Mouse (Mus musculus) heart, embryonic 10.5 days (tissue): ENCODE results near the gene Kcnd2. TPM values are rescaled to one million over a fixed set of nuclear protein-coding genes. Genes with fewer than 3 reads are reported as not detected.

ENCODE experiments used
- DNase-seq: peaks from one replicate; pipeline ENCODE4 v3.0.0-alpha.2; 2017; ENCODE audit warnings: low spot score
- H3K27ac ChIP-seq: fragments of 300-500 bp; sonication (generic); 2 replicates; pipeline ENCODE4 v1.5.1; 2016; ENCODE audit warnings: mild to moderate bottlenecking
- H3K27me3 ChIP-seq: fragments of 300-500 bp; sonication (generic); 2 replicates; pipeline ENCODE4 v1.6.1; 2016; ENCODE audit warnings: mild to moderate bottlenecking; ENCODE audit not compliant: poor library complexity, insufficient read depth, severe bottlenecking
- H3K36me3 ChIP-seq: fragments of 300-500 bp; sonication (generic); 2 replicates; pipeline ENCODE4 v1.6.1; 2016; ENCODE audit warnings: mild to moderate bottlenecking, moderate library complexity
- H3K4me1 ChIP-seq: fragments of 300-500 bp; sonication (generic); 2 replicates; pipeline ENCODE4 v1.6.1; 2016; ENCODE audit warnings: mild to moderate bottlenecking
- H3K4me3 ChIP-seq: fragments of 300-500 bp; sonication (generic); 2 replicates; pipeline ENCODE4 v1.5.1; 2016; ENCODE audit warnings: mild to moderate bottlenecking, moderate library complexity
- H3K9me3 ChIP-seq: fragments of 300-500 bp; sonication (generic); 2 replicates; pipeline ENCODE4 v1.6.1; 2016; ENCODE audit warnings: mild to moderate bottlenecking, moderate library complexity
- WGBS: fragments of 180-500 bp; shearing (Covaris S2); methylation state at CpG from one replicate; pipeline ENCODE4 v1.1.7; 2016; 5-methylcytosine and 5-hydroxymethylcytosine counted together
- polyA plus RNA-seq: library from polyadenylated mRNA; unstranded; fragments of >200 nt; fragmentation: Nextera tagmentation; extraction: Ambion mirVana; gene quantifications from 2 replicates; pipeline ENCODE4 v1.2.1, GENCODE M21; 2016

Gene Kcnd2
- polyA plus RNA-seq, 1 experiment from 2014 or later = 0.62 TPM

- Histone ChIP-seq H3K27me3 (no peaks in the 10 kb centered on the region), H3K4me3 (no peak overlapping the region), H3K9me3 (no peaks in the 10 kb centered on the region), H3K36me3 (no peaks in the 10 kb centered on the region), H3K4me1 (no peaks in the 10 kb centered on the region), H3K27ac (no peak overlapping the region)
- DNase-seq = no peak
- 85% methylated on average over 4 of the region's 4 CpGs for WGBS
These were observed 414.7 kb downstream of the Kcnd2 start for GRCm38 (mm10) chr6:21629989-21630388.

GRCm38 (mm10) chr6:21655681-21656080 lies 440.4 kb downstream of the Kcnd2 start:
- DNase-seq = no peak
- Histone ChIP-seq H3K9me3 (no peaks in the 10 kb centered on the region), H3K27ac (no peak overlapping the region), H3K4me3 (no peak overlapping the region), H3K4me1 (no peaks in the 10 kb centered on the region), H3K27me3 (no peaks in the 10 kb centered on the region), H3K36me3 (no peaks in the 10 kb centered on the region)

GRCm38 (mm10) chr6:21664135-21664534 lies 448.8 kb downstream of the Kcnd2 start:
- Histone ChIP-seq H3K36me3 (no peaks in the 10 kb centered on the region), H3K27ac (no peak overlapping the region), H3K4me1 (no peaks in the 10 kb centered on the region), H3K9me3 (no peaks in the 10 kb centered on the region), H3K4me3 (no peak overlapping the region), H3K27me3 (no peaks in the 10 kb centered on the region)
- 79% methylated on average over 6 of the region's 6 CpGs for WGBS
- no peak for DNase-seq

- DNase-seq = no peak
- no peaks in the 10 kb centered on the region for H3K4me1 ChIP-seq
- no peak overlapping the region for H3K4me3 ChIP-seq
- no peaks in the 10 kb centered on the region for H3K9me3 ChIP-seq
- H3K27ac ChIP-seq = no peak overlapping the region
- H3K27me3 ChIP-seq = no peaks in the 10 kb centered on the region
- 86% methylated on average over 4 of the region's 4 CpGs for WGBS
- no peaks in the 10 kb centered on the region for H3K36me3 ChIP-seq
These were observed 449.3 kb downstream of the Kcnd2 start for GRCm38 (mm10) chr6:21664638-21665037.

GRCm38 (mm10) chr6:21684252-21684651 lies 468.9 kb downstream of the Kcnd2 start:
- Histone ChIP-seq H3K27ac (no peak overlapping the region), H3K9me3 (no peaks in the 10 kb centered on the region), H3K27me3 (no peaks in the 10 kb centered on the region), H3K4me1 (no peaks in the 10 kb centered on the region), H3K36me3 (no peaks in the 10 kb centered on the region), H3K4me3 (no peak overlapping the region)
- 48% methylated on average over 6 of the region's 6 CpGs for WGBS
- DNase-seq = no peak

GRCm38 (mm10) chr6:21686388-21686787 lies 471.1 kb downstream of the Kcnd2 start:
- Histone ChIP-seq H3K9me3 (no peaks in the 10 kb centered on the region), H3K4me1 (no peaks in the 10 kb centered on the region), H3K36me3 (no peaks in the 10 kb centered on the region), H3K4me3 (no peak overlapping the region), H3K27ac (no peak overlapping the region), H3K27me3 (no peaks in the 10 kb centered on the region)
- no peak for DNase-seq
- 98% methylated on average over 1 of the region's 1 CpGs for WGBS

GRCm38 (mm10) chr6:21692861-21693350 lies 477.6 kb downstream of the Kcnd2 start:
- no peak overlapping the region for H3K4me3 ChIP-seq
- no peaks in the 10 kb centered on the region for H3K36me3 ChIP-seq
- no peak for DNase-seq
- WGBS = 80% methylated on average over 3 of the region's 3 CpGs
- H3K27me3 ChIP-seq = no peaks in the 10 kb centered on the region
- H3K9me3 ChIP-seq = no peaks in the 10 kb centered on the region
- no peaks in the 10 kb centered on the region for H3K4me1 ChIP-seq
- H3K27ac ChIP-seq = no peak overlapping the region

- Histone ChIP-seq H3K36me3 (no peaks in the 10 kb centered on the region), H3K4me3 (no peak overlapping the region), H3K27me3 (no peaks in the 10 kb centered on the region), H3K9me3 (no peaks in the 10 kb centered on the region), H3K4me1 (no peaks in the 10 kb centered on the region), H3K27ac (no peak overlapping the region)
- WGBS = 72% methylated on average over 3 of the region's 3 CpGs
- no peak for DNase-seq
These were observed 482.3 kb downstream of the Kcnd2 start for GRCm38 (mm10) chr6:21697641-21698040.

GRCm38 (mm10) chr6:21701131-21701530 lies 485.8 kb downstream of the Kcnd2 start:
- Histone ChIP-seq H3K27ac (no peak overlapping the region), H3K9me3 (no peaks in the 10 kb centered on the region), H3K4me1 (no peaks in the 10 kb centered on the region), H3K36me3 (no peaks in the 10 kb centered on the region), H3K27me3 (no peaks in the 10 kb centered on the region), H3K4me3 (no peak overlapping the region)
- WGBS = 77% methylated on average over 6 of the region's 6 CpGs
- no peak for DNase-seq

- H3K36me3 ChIP-seq = no peaks in the 10 kb centered on the region
- H3K4me3 ChIP-seq = no peak overlapping the region
- DNase-seq = no peak
- peaks cover 3% of the 10 kb centered on the region; the same call in 1 of the 2 replicates for H3K4me1 ChIP-seq
- no peak overlapping the region for H3K27ac ChIP-seq
- H3K27me3 ChIP-seq = no peaks in the 10 kb centered on the region
- WGBS = 18% methylated on average over 3 of the region's 3 CpGs
- no peaks in the 10 kb centered on the region for H3K9me3 ChIP-seq
These were observed 493.9 kb downstream of the Kcnd2 start for GRCm38 (mm10) chr6:21709228-21709627.

- H3K27ac ChIP-seq = no peak overlapping the region
- no peak overlapping the region for H3K4me3 ChIP-seq
- no peaks in the 10 kb centered on the region for H3K27me3 ChIP-seq
- no peak for DNase-seq
- WGBS = 70% methylated on average over 1 of the region's 1 CpGs
- no peaks in the 10 kb centered on the region for H3K9me3 ChIP-seq
- no peaks in the 10 kb centered on the region for H3K4me1 ChIP-seq
- no peaks in the 10 kb centered on the region for H3K36me3 ChIP-seq
These were observed 503.8 kb downstream of the Kcnd2 start for GRCm38 (mm10) chr6:21719121-21719520.

GRCm38 (mm10) chr6:21722238-21722637 lies 506.9 kb downstream of the Kcnd2 start:
- no peak overlapping the region for H3K27ac ChIP-seq
- H3K9me3 ChIP-seq = no peaks in the 10 kb centered on the region
- H3K27me3 ChIP-seq = no peaks in the 10 kb centered on the region
- no peaks in the 10 kb centered on the region for H3K36me3 ChIP-seq
- 85% methylated on average over 10 of the region's 10 CpGs for WGBS
- no peak overlapping the region for H3K4me3 ChIP-seq
- DNase-seq = no peak
- no peaks in the 10 kb centered on the region for H3K4me1 ChIP-seq

GRCm38 (mm10) chr6:21740606-21741005 lies 525.3 kb downstream of the Kcnd2 start:
- no peaks in the 10 kb centered on the region for H3K27me3 ChIP-seq
- no peak overlapping the region for H3K27ac ChIP-seq
- no peak for DNase-seq
- no peaks in the 10 kb centered on the region for H3K36me3 ChIP-seq
- no peak overlapping the region for H3K4me3 ChIP-seq
- H3K9me3 ChIP-seq = no peaks in the 10 kb centered on the region
- 59% methylated on average over 2 of the region's 2 CpGs for WGBS
- no peaks in the 10 kb centered on the region for H3K4me1 ChIP-seq

GRCm38 (mm10) chr6:21744615-21745266 lies 529.4 kb downstream of the Kcnd2 start:
- 70% methylated on average over 3 of the region's 3 CpGs for WGBS
- Histone ChIP-seq H3K27me3 (no peaks in the 10 kb centered on the region), H3K9me3 (no peaks in the 10 kb centered on the region), H3K4me1 (no peaks in the 10 kb centered on the region), H3K27ac (no peak overlapping the region), H3K4me3 (no peak overlapping the region), H3K36me3 (no peaks in the 10 kb centered on the region)
- DNase-seq = no peak
